In the genomic region with DNA sequence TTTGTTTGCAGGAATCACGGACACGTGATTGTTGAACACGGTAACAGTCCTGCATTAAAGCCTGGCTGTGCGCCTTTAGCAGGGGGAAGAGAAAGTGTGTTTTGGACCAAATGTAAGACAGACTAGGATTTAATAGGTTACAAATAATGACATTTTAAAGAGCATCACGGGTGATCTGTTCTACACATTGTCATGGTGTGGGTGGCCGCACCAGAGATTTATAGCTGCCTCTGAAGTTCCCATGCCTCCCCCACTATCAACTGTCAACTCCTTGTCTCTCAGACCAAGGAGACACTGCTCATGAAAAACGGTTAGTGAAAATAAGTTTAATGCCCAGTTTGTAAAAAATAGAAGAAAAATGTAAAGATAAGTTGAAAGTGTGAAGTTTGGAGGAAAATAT, we compare ENCODE assay signal across 16 mouse cellular contexts. TPM values are rescaled to one million over a fixed set of nuclear protein-coding genes. Genes with fewer than 3 reads are reported as not detected.
"Had no signal": no experiment of that assay in that cellular context is flagged by ENCODE, and none has a peak within 500 bp of the region (broad histone marks: within the 10 kb centered on the region; RNA-seq: fewer than 3 reads in every experiment).

No protein-coding gene starts in this region.

- H3K4me1 ChIP-seq: stomach, embryonic 15.5 days had no signal

- H3K27me3 ChIP-seq: midbrain, embryonic 12.5 days; neural tube, embryonic 12.5 days; stomach, embryonic 15.5 days had no signal

- H3K27ac ChIP-seq: midbrain, embryonic 10.5 days; midbrain, embryonic 12.5 days; neural tube, embryonic 12.5 days; stomach, embryonic 15.5 days; stomach, postnatal 0 days had no signal

- H3K9ac ChIP-seq: lung, embryonic 14.5 days; midbrain, embryonic 12.5 days; neural tube, embryonic 12.5 days; stomach, embryonic 15.5 days had no signal

- ATAC-seq: midbrain, embryonic 16.5 days had no signal

- H3K4me2 ChIP-seq: lung, embryonic 14.5 days; midbrain, embryonic 12.5 days; neural tube, embryonic 12.5 days; stomach, embryonic 15.5 days had no signal

- DNase-seq: lung, adult 18-20 months; lung, embryonic 14.5 days; lung, postnatal 10 days; lung, postnatal 4 days; midbrain, embryonic 14.5 days; right cerebral cortex, postnatal 14 days; thymus, adult 2 months; thymus, postnatal 25 days; thymus, postnatal 4 days had no signal

- H3K36me3 ChIP-seq: midbrain, embryonic 10.5 days; midbrain, embryonic 12.5 days; neural tube, embryonic 12.5 days; stomach, embryonic 15.5 days had no signal

- H3K9me3 ChIP-seq: midbrain, embryonic 10.5 days; midbrain, embryonic 12.5 days; neural tube, embryonic 12.5 days; stomach, embryonic 15.5 days had no signal

- H3K4me3 ChIP-seq: midbrain, embryonic 10.5 days; midbrain, embryonic 12.5 days; neural tube, embryonic 12.5 days; stomach, embryonic 15.5 days had no signal

RNA-seq across cellular contexts. Expression of a gene that starts 2.7 kb away (rescaled TPM):
- total RNA-seq: neutrophil, adult 5-6 weeks had no signal
